Mouse (Mus musculus): ENCODE measurements around the gene Celf3. TPM values are rescaled to one million over a fixed set of nuclear protein-coding genes. Genes with fewer than 3 reads are reported as not detected.

The Celf3 gene
- polyA plus RNA-seq, 1 experiment from 2014 or later: 337 TPM

Other genes starting within 250 kb of the Celf3 start
- not detected in 2 replicates for gene Gm4778, start 214.3 kb upstream of the Celf3 start, polyA plus RNA-seq (2015; fragmentation: Nextera tagmentation; extraction: Ambion mirVana)
- 32.1 and 34.1 TPM in 2 replicates for gene Them4, start 168.2 kb upstream of the Celf3 start, polyA plus RNA-seq (2015; fragmentation: Nextera tagmentation; extraction: Ambion mirVana)
- 0.78 and 1.1 TPM in 2 replicates for gene Them5, start 136.2 kb upstream of the Celf3 start, polyA plus RNA-seq (2015; fragmentation: Nextera tagmentation; extraction: Ambion mirVana)
- 1.3 and 1.7 TPM in 2 replicates for gene C2cd4d, start 115.9 kb upstream of the Celf3 start, polyA plus RNA-seq (2015; fragmentation: Nextera tagmentation; extraction: Ambion mirVana)
- gene Rorc, start 105.5 kb upstream of the Celf3 start, polyA plus RNA-seq (2015; fragmentation: Nextera tagmentation; extraction: Ambion mirVana): 1.0 and 1.2 TPM in 2 replicates
- 0.97 and 1.0 TPM in 2 replicates for gene Lingo4, start 79.8 kb upstream of the Celf3 start, polyA plus RNA-seq (2015; fragmentation: Nextera tagmentation; extraction: Ambion mirVana)
- 65.3 and 65.9 TPM in 2 replicates for gene Tdrkh, start 65.0 kb upstream of the Celf3 start, polyA plus RNA-seq (2015; fragmentation: Nextera tagmentation; extraction: Ambion mirVana)
- 61.7 and 62.7 TPM in 2 replicates for gene Mrpl9, start 35.0 kb upstream of the Celf3 start, polyA plus RNA-seq (2015; fragmentation: Nextera tagmentation; extraction: Ambion mirVana)
- gene Oaz3, start 34.4 kb upstream of the Celf3 start, polyA plus RNA-seq (2015; fragmentation: Nextera tagmentation; extraction: Ambion mirVana): 1.6 and 1.7 TPM in 2 replicates
- 14.1 and 18.0 TPM in 2 replicates for gene Riiad1, start 2.0 kb downstream of the Celf3 start, polyA plus RNA-seq (2015; fragmentation: Nextera tagmentation; extraction: Ambion mirVana)
- gene Snx27, start 104.4 kb downstream of the Celf3 start, polyA plus RNA-seq (2015; fragmentation: Nextera tagmentation; extraction: Ambion mirVana): 81.1 and 86.6 TPM in 2 replicates
- not detected in 2 replicates for gene Gm10972, start 164.8 kb downstream of the Celf3 start, polyA plus RNA-seq (2015; fragmentation: Nextera tagmentation; extraction: Ambion mirVana)
- gene Tuft1, start 180.6 kb downstream of the Celf3 start, polyA plus RNA-seq (2015; fragmentation: Nextera tagmentation; extraction: Ambion mirVana): 3.6 and 4.1 TPM in 2 replicates
- 0.48 and 0.78 TPM in 2 replicates for gene Selenbp2, start 215.3 kb downstream of the Celf3 start, polyA plus RNA-seq (2015; fragmentation: Nextera tagmentation; extraction: Ambion mirVana)